Mouse (Mus musculus): ENCODE data around the gene Cebpg. TPM values are rescaled to one million over a fixed set of nuclear protein-coding genes. Genes with fewer than 3 reads are reported as not detected.

The Cebpg gene
- total RNA-seq, 2 experiments from 2014 or later, result 27.8 to 29.1 TPM

- intact Hi-C loops (cut with DNase I), result no loop called here
- DNase-seq, result no peak
These were observed 28.5 kb downstream of the Cebpg start for GRCm38 (mm10) chr7:35027801-35028420.

GRCm38 (mm10) chr7:35026838-35027291 is 29.5 kb downstream of the Cebpg start:
- DNase-seq, result peak; percentile 64 to 72
- intact Hi-C loops (cut with DNase I), result loop anchor here (1.0 kb wide), 2 partner anchors 91 to 142 kb away; no protein-coding TSS in a partner anchor

GRCm38 (mm10) chr7:35026276-35026630 is 30.1 kb downstream of the Cebpg start:
- DNase-seq, result no peak
- intact Hi-C loops (cut with DNase I), result loop anchor here (1.0 kb wide), 2 partner anchors 92 to 143 kb away; no protein-coding TSS in a partner anchor

- DNase-seq, result peak; percentile 81 to 89
- intact Hi-C loops (cut with DNase I), result loop anchor here (1.0 to 2.0 kb wide), 4 partner anchors 93 to 239 kb away; no protein-coding TSS in a partner anchor
These were observed 30.7 kb downstream of the Cebpg start for GRCm38 (mm10) chr7:35025409-35026275.

GRCm38 (mm10) chr7:35024426-35024825 is 31.9 kb downstream of the Cebpg start:
- intact Hi-C loops (cut with DNase I), result loop anchor here (2.0 kb wide), 1 partner anchor 240 kb away; no protein-coding TSS in a partner anchor
- DNase-seq, result no peak

GRCm38 (mm10) chr7:35023251-35023650 is 33.1 kb downstream of the Cebpg start:
- intact Hi-C loops (cut with DNase I), result no loop called here
- DNase-seq, result no peak

- no peak for DNase-seq
- intact Hi-C loops (cut with DNase I), result no loop called here
These were observed 35.0 kb downstream of the Cebpg start for GRCm38 (mm10) chr7:35021365-35021764.

GRCm38 (mm10) chr7:35015252-35015651 is 41.1 kb downstream of the Cebpg start:
- intact Hi-C loops (cut with DNase I), result no loop called here
- no peak for DNase-seq

- DNase-seq, result no peak
- intact Hi-C loops (cut with DNase I), result no loop called here
These were observed 43.1 kb downstream of the Cebpg start for GRCm38 (mm10) chr7:35013228-35013627.

- no peak for DNase-seq
- intact Hi-C loops (cut with DNase I), result no loop called here
These were observed 49.7 kb downstream of the Cebpg start for GRCm38 (mm10) chr7:35006661-35007060.

- intact Hi-C loops (cut with DNase I), result loop anchor here (5.0 kb wide), 1 partner anchor 326 kb away; no protein-coding TSS in a partner anchor
- DNase-seq, result no peak
These were observed 53.1 kb downstream of the Cebpg start for GRCm38 (mm10) chr7:35003171-35003737.

GRCm38 (mm10) chr7:35000839-35001238 is 55.5 kb downstream of the Cebpg start:
- DNase-seq, result peak; percentile 59 to 63
- intact Hi-C loops (cut with DNase I), result loop anchor here (5.0 kb wide), 1 partner anchor 324 kb away; no protein-coding TSS in a partner anchor

Small RNA genes within 50 kb of the gene (microRNA-seq; reads per million reads assigned to microRNA genes)
- gene Gm25033, result 0 reads per million in 2 experiments

Other genes with a start within 250 kb of the Cebpg start
- gene Chst8, start 243.9 kb downstream of the Cebpg start, total RNA-seq (2021), result under 1 TPM in 1 of 2 experiments, not detected in 1; 0.37 TPM
- gene Pepd, start 144.2 kb downstream of the Cebpg start, total RNA-seq (2021), result 10 to 100 TPM; 22.2 to 23.9 TPM
- gene Cebpa, start 62.7 kb upstream of the Cebpg start, total RNA-seq (2021), result 10 to 100 TPM in 1 of 2 experiments, 1 to 10 TPM in 1; 5.2 to 11.5 TPM
- 1 to 10 TPM in 1 of 2 experiments, under 1 TPM in 1; 0.88 to 1.6 TPM for gene Slc7a10, start 129.8 kb upstream of the Cebpg start, total RNA-seq (2021)
- 1 to 10 TPM; 8.9 to 9.0 TPM for gene Lrp3, start 158.9 kb upstream of the Cebpg start, total RNA-seq (2021)